Mouse (Mus musculus): Measurements from ENCODE around the gene Glra2.
"Not testable (repeated sequence)": the region's sequence is repeated elsewhere in the genome, so short reads cannot be mapped to it uniquely, and the experiment has no call there.

The Glra2 gene

DNA sequence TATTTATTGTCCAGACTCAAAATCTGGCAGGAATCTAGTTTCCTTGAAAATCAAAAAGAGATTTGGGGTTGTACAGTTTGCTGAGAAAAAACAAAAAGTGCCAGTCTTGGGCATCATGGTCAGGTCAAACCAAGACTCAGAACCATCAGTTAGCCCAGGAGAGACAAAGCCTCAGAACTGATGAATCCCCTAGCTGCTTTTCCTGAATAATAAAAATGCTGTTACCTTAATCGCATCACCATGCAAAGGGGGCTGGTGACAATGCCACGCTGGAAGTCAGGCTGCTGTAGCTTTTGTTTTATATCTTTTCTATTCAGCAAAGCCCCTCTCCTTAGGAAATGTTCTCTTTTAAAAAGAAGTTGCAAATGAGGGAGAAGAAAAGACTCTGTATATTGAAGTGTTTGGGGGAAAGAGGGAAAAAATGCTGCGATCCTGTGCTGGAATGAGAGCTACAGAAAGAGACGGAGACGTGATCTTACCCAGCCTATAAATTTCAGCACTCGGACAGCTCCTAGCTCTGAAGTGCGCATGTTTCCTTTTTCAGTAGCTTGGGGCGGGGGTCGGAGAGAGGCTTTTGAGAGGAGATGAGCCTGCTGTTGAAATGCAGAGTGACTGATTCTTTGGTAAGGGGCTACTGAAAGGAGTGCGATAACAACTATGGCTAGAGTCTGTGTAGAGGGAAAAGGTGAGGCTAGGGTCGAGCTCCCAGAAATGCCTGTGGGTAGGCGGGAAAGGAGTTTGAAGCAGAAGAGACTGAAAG is at the start of gene Glra2:
Gene Glra2, minus strand, starts transcription at position 455 of the 760 bp plus-strand sequence.
- DNase-seq, result peak; percentile 14

DNA sequence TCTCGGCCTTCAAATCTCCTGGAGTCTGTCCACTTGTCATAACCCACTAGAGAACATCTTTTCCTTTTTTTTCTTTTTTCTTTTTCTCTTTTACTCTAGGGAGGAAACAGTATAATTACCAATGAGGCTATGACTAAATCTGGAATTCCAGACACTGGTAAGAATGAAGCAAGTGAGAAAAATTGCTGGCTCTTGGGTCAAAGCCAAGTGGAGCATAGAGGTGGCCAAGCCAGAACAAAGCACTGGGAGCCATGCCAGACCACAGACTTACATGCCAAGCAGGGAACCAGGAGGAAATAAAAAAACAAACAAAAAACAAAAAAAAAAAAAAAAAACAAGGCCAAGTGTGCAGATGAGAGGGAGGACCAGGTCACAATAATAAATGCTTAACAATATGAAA is 35.6 kb upstream of the Glra2 start:
- peak; percentile 34 for DNase-seq

DNA sequence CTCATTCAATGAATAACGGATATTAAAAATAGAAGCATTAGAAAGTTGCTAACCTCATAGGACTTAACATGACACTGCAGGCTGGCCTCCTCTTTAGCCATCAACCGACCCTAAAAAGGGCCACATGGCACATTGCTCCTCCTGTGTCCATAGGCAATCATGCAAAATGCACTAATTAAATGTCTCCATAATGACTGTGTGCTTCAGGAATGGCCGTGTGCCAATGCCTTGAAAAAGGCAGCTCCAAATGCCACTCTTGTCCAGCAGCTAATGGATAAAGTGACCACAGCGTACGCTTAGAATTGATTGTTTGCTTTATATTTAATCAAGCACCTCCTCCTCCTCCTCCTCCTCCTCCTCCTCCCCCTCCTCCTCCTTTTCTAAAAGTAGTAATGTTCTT is 17.4 kb upstream of the Glra2 start:
- no peak for DNase-seq

DNA sequence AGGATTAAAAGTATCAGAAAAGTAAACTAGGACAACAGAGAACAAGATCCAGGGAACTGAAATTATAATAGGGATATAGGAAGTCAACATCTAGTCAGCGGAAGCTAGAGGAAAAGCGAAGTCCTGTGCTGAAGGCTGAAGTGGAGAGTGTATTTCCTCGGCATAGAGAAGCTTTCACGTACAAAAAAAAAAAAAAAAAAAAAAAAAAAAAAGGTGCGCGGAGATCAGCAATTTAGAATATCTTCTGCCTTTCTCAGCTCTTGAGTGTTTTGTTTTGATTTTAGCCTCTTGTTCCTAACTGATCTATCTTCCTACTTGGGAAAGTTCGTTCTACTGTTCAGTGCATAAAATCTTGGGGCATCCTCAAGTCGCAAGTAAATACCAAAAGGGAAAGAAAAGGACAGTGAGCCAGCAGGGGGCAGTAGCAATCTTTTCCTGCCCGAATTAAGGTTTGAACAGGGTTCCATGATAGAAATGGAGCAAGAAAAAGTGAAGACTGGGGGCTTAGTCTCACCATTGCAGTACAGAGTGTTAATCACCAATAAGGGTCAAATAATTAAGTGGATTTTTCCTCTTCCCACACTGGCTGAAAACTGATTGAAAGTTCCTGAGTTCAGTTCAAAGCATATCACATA is 623 bp upstream of the Glra2 start:
- DNase-seq, result peak; percentile 83

DNA sequence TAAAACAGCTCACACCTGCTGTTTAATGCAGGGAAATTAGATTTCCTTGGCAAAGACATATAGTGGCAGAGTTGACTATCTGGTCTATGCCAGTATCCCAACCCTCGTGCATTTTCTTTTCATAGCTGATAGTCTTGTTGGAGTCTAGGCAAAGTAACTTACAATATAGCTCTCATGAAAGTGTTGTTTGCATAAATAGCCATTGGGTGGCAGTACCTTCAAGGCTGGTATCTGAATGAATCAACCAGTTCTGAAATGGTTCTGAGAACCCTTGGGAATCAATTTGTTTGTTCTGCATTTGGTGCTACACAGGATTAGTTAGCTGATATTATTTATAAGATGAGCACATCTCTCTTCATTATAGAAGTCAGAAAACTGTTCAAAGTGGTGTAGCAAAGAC is 133.6 kb downstream of the Glra2 start:
- DNase-seq, result no peak

DNA sequence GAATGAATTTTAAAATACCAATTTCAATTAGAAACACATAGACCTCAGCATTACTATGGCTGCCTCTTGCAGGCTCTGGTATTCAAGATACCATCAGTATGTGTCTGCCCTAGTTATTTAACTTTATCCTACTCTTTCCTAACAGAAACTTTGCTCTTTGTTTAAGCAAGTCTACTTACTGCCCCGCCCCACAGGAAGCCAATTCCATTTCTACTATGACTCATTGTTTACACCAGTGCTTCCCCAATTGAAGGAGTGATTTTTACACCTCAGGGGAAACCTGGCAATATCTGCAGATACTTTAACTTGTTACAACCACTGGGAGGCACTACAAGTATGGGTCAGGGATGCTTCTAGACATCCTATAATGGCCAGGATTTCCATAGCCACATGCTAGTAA is 136.0 kb downstream of the Glra2 start:
- DNase-seq, result no peak

DNA sequence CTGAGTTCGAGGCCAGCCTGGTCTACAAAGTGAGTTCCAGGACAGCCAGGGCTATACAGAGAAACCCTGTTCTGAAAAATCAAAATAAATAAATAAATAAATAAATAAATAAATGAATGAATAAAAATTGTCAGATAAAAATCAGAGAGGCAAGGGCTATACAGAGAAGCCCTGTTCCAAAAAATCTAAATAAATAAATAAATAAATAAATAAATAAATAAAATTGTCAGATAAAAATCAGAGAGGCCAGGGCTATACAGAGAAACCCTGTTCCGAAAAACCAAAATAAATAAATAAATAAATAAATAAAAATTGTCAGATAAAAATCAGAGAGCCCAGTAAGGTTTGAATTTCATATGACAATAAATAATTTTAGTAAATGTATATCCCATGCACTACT is 144.2 kb downstream of the Glra2 start:
- DNase-seq, result not testable (repeated sequence)

DNA sequence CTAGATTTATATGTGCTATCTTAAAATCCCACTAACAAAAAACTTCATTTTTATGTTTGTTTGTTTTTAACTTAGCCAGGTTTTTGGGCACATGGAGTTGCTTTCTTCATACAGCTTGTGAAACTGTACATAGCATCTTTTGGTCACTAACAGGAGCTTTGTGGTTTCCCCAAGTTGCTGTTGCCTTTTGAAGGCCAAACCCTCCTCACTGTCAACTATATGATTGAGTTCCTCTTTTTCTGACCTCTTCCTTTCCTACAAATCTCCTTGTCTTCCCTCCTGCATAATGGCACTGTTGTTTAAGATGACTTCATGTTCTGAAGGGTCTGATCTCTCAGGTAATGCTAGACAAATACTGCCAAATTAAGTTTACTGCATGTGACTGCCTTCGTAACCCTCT is 170.6 kb downstream of the Glra2 start:
- DNase-seq, result no peak

DNA sequence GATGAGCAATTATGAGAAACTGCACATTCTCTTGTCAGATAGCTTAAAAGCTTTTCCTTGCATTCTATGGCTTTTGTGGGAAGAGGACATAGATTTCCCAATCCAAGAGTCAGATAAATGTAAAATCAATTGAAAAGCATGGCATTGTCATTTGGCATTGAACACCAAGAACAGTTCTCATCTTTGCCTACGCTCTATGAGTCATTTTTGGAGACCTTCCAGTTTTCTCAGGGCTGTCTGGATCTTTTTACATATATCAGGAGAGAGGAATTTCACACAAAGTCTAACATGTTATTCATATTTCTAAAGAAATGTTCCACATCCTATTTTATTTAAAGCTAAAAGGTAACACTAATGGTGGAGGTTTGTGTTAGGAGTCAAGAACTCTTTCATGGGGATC is 223.0 kb downstream of the Glra2 start:
- no peak for DNase-seq

Measured in right cerebral cortex, postnatal 4 days (tissue).